Mouse (Mus musculus) kidney, adult 8-10 months (tissue): Measurements from ENCODE around the gene Tmf1.
A peak's percentile ranks its signal among the peaks of the same experiment; 100 is the strongest.

Experiments used
- DNase-seq, 2 experiments: peaks; one replicate each; pipeline ENCODE4 v3.0.0; 2022

Gene Tmf1

GRCm38 (mm10) chr6:97202477-97202876 lies 23.6 kb upstream of the Tmf1 start:
- no peak for DNase-seq

- DNase-seq, result no peak
These were observed 21.5 kb upstream of the Tmf1 start for GRCm38 (mm10) chr6:97200437-97200836.

DNA sequence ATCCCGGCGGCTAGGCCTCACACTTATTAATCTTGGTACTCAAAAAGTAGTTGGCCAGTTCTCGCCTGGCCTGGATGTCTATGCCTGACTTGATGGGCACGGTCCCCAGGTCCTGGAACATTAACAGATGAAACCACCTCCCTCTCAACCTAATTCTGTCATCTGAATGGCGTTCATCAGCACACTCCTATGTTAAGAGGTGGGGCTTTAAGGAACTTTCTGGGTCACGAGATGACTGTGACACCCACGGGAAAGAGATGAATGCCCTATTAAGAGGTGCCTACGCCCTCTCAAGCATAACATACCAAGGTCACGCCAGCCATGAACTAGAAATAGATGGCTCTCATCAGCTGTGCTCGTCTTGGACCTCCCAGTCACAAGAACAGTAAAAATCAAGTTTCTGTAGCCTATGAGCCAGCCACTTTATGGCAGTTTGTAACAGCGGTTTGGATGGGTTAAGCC lies 476 bp upstream of the Tmf1 start:
- DNase-seq, result no peak

- peak; percentile 56 to 64 for DNase-seq
These were observed 3.2 kb downstream of the Tmf1 start for GRCm38 (mm10) chr6:97175716-97176115.

GRCm38 (mm10) chr6:97150156-97150555 lies 28.8 kb downstream of the Tmf1 start:
- no peak for DNase-seq

GRCm38 (mm10) chr6:97149721-97150120 lies 29.2 kb downstream of the Tmf1 start:
- no peak for DNase-seq

DNA sequence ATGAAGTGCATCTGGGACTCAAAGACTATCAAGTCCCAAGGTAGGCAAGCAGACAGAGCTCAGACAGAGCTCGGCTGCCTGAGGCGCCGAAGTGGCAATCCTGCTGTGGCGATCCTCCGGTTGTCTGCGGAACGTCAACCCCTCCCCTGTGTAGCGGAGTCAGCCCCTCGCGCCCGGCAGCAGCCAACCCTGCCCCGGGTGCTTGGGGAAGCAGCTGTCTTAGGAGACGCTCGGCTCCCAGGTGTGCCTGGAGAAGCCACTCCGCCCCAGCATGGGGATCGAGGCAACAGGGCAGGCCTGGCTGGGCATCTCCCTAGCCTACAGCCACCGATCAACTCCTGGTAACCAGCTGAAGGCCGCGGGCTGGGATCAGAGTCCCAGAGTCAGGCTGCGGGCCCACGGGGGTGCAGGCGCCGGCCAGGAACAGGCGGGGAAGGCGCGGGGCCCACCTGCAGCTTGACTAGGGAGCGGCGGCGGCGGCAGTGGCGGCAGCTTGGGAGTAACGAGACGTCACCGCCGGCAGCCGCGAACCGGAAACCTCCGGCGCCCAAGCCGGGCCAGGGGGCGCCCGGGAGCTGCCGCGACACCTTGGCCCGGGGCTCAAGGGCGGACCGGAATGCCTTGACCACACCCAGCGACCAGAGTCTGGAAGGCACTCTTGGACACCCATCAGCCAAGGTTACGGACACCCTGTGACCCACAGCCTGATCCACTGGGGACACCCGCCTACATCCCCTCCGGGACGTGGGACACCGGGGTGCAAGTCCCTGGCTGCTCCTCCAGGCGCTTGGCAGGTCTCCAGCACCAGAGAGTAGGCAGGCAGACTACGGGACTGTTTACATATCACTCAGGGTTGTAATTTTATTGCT lies 30.3 kb downstream of the Tmf1 start, which contains the start of gene Eogt:
TSS of gene Eogt (minus strand) at position 800 of the 869 bp plus-strand sequence.
- DNase-seq, result peak; percentile 83 to 86

- DNase-seq, result peak; percentile 49 to 65
These were observed 31.1 kb downstream of the Tmf1 start for GRCm38 (mm10) chr6:97147755-97148382.

- DNase-seq, result no peak
These were observed 33.8 kb downstream of the Tmf1 start for GRCm38 (mm10) chr6:97145156-97145555.

- DNase-seq, result peak; percentile 69 to 82
These were observed 34.6 kb downstream of the Tmf1 start for GRCm38 (mm10) chr6:97144359-97144758.

- DNase-seq, result no peak
These were observed 36.3 kb downstream of the Tmf1 start for GRCm38 (mm10) chr6:97142611-97143010.

DNA sequence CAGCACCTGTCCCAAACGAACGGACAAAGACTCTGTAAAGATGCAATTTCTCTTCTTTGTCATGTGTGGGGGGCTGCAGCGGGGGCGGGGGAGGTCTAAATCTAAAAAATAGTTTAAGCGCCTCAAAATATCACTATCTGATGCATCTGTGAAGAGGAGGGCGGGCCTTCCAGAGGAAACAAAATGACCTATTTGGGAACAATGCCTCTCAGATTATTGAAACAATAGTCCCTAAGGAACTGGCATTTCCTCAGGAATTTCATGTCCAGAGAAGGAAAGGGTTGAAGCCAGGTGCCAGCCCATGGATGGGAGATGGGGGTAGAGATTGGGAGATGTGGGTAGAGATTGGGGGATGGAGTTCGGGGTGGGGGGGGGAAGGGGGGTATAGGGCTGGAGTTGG lies 37.1 kb downstream of the Tmf1 start:
- DNase-seq, result no peak

- DNase-seq, result no peak
These were observed 46.1 kb downstream of the Tmf1 start for GRCm38 (mm10) chr6:97132707-97133303.

- DNase-seq, result no peak
These were observed 47.1 kb downstream of the Tmf1 start for GRCm38 (mm10) chr6:97131808-97132207.

- no peak for DNase-seq
These were observed 47.9 kb downstream of the Tmf1 start for GRCm38 (mm10) chr6:97130979-97131378.

- peak; percentile 54 to 56 for DNase-seq
These were observed 54.4 kb downstream of the Tmf1 start for GRCm38 (mm10) chr6:97124336-97125010.

DNA sequence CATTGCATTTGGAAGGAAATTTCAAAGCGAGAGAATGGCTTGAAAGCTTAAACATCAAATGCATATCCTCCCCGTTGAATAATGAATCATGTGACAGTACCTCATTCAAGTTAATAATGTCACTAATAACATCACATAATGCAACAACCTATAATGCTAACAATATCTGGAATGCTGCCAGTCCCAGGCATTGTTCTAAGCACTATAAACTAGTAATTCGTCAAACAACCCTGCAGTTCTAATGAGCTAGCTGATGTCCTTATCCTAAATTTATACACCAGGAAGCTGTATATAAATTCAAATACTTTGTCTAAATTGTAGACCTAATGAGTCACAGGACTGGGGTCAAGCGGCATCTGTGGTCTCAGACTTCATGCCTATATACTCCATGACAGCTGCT lies 58.0 kb downstream of the Tmf1 start:
- DNase-seq, result no peak

- DNase-seq, result no peak
These were observed 60.6 kb downstream of the Tmf1 start for GRCm38 (mm10) chr6:97118327-97118726.

DNA sequence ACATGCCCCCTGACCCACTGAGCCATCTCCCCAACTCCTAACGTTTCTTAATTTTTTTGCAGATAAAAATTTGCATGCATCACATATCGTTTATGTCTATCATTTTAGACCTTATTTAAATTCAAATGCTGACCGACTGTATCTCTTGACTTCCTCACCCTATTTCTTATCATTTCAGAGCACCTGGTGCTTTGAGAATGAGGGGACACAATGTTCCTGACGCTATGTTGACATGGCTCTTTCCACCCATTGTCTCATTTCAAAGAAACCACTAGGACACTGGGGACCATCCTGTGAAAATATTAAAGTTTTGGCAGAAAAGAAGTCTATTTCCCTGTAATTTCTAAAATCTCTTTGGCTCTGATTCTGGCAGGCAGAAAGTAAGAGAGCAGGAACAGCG lies 62.0 kb downstream of the Tmf1 start:
- no peak for DNase-seq

DNA sequence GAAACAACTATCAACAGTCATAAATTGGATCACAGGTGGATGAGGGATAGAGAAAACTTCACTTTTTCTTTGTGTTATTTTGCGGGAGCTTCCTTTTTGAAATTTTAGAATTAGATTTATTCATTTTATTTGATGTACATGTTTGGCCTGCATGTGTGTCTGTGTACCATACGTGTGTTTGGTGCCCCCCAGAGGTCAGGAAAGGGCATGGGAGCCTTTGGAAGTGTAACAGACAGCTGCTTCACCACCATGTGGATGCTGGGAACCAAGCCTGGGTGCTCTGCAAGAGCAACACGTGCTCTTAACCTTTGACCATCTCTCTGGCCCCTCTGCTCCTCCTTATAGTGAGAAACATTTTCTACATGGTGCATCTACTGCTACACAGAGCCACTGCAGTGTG lies 64.1 kb downstream of the Tmf1 start:
- no peak for DNase-seq

DNA sequence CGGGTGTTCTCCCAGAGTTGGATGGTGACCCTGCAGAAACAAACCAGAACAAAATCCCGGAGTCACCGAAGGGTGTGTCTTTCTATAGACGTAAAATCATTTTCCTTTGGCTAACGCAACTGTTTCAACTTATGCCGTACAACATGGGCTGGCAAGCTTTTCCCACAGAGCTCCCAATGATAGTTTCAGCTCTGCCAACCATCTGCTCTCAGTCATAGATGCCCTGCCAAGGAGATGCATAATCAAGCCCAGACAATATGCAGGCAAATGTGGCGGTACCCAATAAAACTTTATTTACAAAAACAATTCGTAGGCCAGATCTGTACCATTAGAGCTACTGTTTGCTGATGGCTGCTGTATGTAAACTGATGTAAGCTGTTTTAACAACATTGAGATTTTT lies 66.7 kb downstream of the Tmf1 start:
- DNase-seq, result no peak

- DNase-seq, result peak in 1 of 2 experiments; percentile 35
These were observed 72.1 kb downstream of the Tmf1 start for GRCm38 (mm10) chr6:97106777-97107176.

DNA sequence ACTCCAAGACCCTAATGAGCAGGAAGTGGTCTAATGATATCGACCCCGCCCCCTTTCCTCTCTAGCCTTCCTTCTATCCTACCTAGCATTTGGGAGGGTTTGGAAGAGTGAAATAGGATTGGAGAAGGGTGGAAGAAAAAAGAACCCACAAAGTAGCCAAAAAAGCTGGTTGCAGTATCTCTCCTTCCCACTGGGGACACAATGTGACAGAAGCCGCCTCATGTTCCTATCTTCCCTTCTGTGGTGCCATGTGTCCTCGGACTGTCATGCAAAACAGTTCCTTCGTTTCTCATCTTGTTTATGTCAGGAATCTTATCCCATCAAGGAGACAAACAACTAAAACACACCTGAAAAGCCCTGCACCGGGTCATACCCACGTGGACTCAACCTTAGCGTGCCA lies 72.8 kb downstream of the Tmf1 start:
- DNase-seq, result no peak
